Comparison of ENCODE assay signal across 8 mouse cellular contexts in genomic region chr17:33394182-33395034, GRCm38 (mm10). TPM values are rescaled to one million over a fixed set of nuclear protein-coding genes. Genes with fewer than 3 reads are reported as not detected.
A peak's percentile ranks its signal among the peaks of the same experiment; 100 is the strongest.
DNase-seq lines count a peak whose midpoint lies in the region; ATAC-seq lines count a peak whose summit lies in the region.

Gene Zfp101 (minus strand): TSS chr17:33394641.

- H3K9ac ChIP-seq in heart, embryonic 13.5 days, result peak within 1 kb of the TSS; percentile 88
- H3K9ac ChIP-seq in liver, embryonic 12.5 days, result peak within 1 kb of the TSS; percentile 87
- peak within 1 kb of the TSS; percentile 80 for H3K9ac ChIP-seq in stomach, embryonic 15.5 days

- peak within 1 kb of the TSS; percentile 78 for H3K4me2 ChIP-seq in heart, embryonic 13.5 days
- peak within 1 kb of the TSS; percentile 79 for H3K4me2 ChIP-seq in liver, embryonic 12.5 days
- peak within 1 kb of the TSS; percentile 57 for H3K4me2 ChIP-seq in stomach, embryonic 15.5 days

- H3K4me3 ChIP-seq in brown adipose tissue, adult 24 weeks (ENCODE audit: insufficient read depth, low read depth, low read length), result peak within 1 kb of the TSS; percentile 94
- H3K4me3 ChIP-seq in heart, embryonic 13.5 days, result peak within 1 kb of the TSS; percentile 93
- H3K4me3 ChIP-seq in liver, embryonic 12.5 days, result peak within 1 kb of the TSS; percentile 90
- peak within 1 kb of the TSS; percentile 91 for H3K4me3 ChIP-seq in stomach, embryonic 15.5 days (replicated peaks)

- no peaks in the 10 kb centered on the region for H3K9me3 ChIP-seq in heart, embryonic 13.5 days
- no peaks in the 10 kb centered on the region for H3K9me3 ChIP-seq in liver, embryonic 12.5 days (replicated peaks)
- no peaks in the 10 kb centered on the region for H3K9me3 ChIP-seq in stomach, embryonic 15.5 days

- H3K36me3 ChIP-seq in heart, embryonic 13.5 days, result no peaks in the 10 kb centered on the region
- H3K36me3 ChIP-seq in liver, embryonic 12.5 days, result peaks cover 6% of the 10 kb centered on the region; the same call in 1 of the 2 replicates
- no peaks in the 10 kb centered on the region for H3K36me3 ChIP-seq in stomach, embryonic 15.5 days

- H3K4me1 ChIP-seq in brown adipose tissue, adult 24 weeks (ENCODE audit: control insufficient read depth, insufficient read depth, insufficient read length, low read length), result no peaks in the 10 kb centered on the region
- peaks cover 13% of the 10 kb centered on the region for H3K4me1 ChIP-seq in heart, embryonic 13.5 days
- peaks cover 18% of the 10 kb centered on the region for H3K4me1 ChIP-seq in liver, embryonic 12.5 days
- 0 out of 2 replicates have a peak, but pooled peaks cover 2% of the 10 kb centered on the region for H3K4me1 ChIP-seq in stomach, embryonic 15.5 days

- peak within 1 kb of the TSS; percentile 77 for H3K27ac ChIP-seq in brown adipose tissue, adult 24 weeks (replicated peaks; ENCODE audit: low read depth, low read length)
- peak within 1 kb of the TSS; percentile 76 for H3K27ac ChIP-seq in heart, embryonic 13.5 days (replicated peaks)
- H3K27ac ChIP-seq in liver, embryonic 12.5 days, result peak within 1 kb of the TSS; percentile 83
- H3K27ac ChIP-seq in stomach, embryonic 15.5 days, result peak within 1 kb of the TSS; percentile 74

- WGBS in heart, embryonic 13.5 days, result under 1% methylated on average over 44 of the region's 44 CpGs
- under 1% methylated on average over 44 of the region's 44 CpGs for WGBS in liver, embryonic 12.5 days (ENCODE audit: insufficient replicate concordance)
- under 1% methylated on average over 44 of the region's 44 CpGs for WGBS in stomach, embryonic 15.5 days

- ATAC-seq in heart, embryonic 13.5 days (ENCODE audit: extremely low read depth, insufficient number of reproducible peaks, low FRiP score, low TSS enrichment), result peak; percentile 82
- ATAC-seq in liver, embryonic 12.5 days, result peak; percentile 97
- ATAC-seq in stomach, embryonic 15.5 days (ENCODE audit: insufficient read depth, low FRiP score, low read depth), result peak; percentile 98

- no peaks in the 10 kb centered on the region for H3K27me3 ChIP-seq in heart, embryonic 13.5 days (replicated peaks)
- H3K27me3 ChIP-seq in liver, embryonic 12.5 days (replicated peaks), result no peaks in the 10 kb centered on the region; the same call in 1 of the 2 replicates
- H3K27me3 ChIP-seq in stomach, embryonic 15.5 days (replicated peaks), result no peaks in the 10 kb centered on the region

- peak; percentile 95 for DNase-seq in CD4-positive, CD25-positive, alpha-beta regulatory T cell, adult 2 months (ENCODE audit: low read depth, low spot score)
- DNase-seq in fat pad, adult 2 months (ENCODE audit: extremely low read depth, low read depth, low spot score), result peak; percentile 91
- DNase-seq in kidney, postnatal 10 days, result peak; percentile 92
- peak; percentile 83 to 88 for DNase-seq in natural killer cell, adult 2 months (ENCODE audit: low spot score in 2 of 2)

RNA-seq across cellular contexts. Expression of gene Zfp101, which starts in this region (rescaled TPM):
- polyA plus RNA-seq in brown adipose tissue, adult 24 weeks (2012; ENCODE audit: insufficient read depth, insufficient read length, missing spikeins), result 3.6 and 5.3 TPM in 2 replicates
- 7.1 and 7.5 TPM in 2 replicates for polyA plus RNA-seq in heart, embryonic 13.5 days (2015; fragmentation: Nextera tagmentation; extraction: Ambion mirVana)
- polyA plus RNA-seq in liver, embryonic 12.5 days (2016; fragmentation: Nextera tagmentation; extraction: Ambion mirVana), result 9.1 TPM in 2 replicates
- 12.6 and 17.6 TPM in 2 replicates for polyA plus RNA-seq in stomach, embryonic 15.5 days (2015; fragmentation: Nextera tagmentation; extraction: Ambion mirVana)

Comparison
In these comparisons a context has a peak if more than half of its experiments do, and no peak if none do; other contexts are left out.
1. Peak in every context shown above with its lines: DNase-seq, ATAC-seq, H3K4me3 ChIP-seq and H3K27ac ChIP-seq.